ENCODE assay signal across 21 mouse cellular contexts in genomic region chr7:117092860-117093259, GRCm38 (mm10).
DNase-seq lines count a peak whose midpoint lies in the region; ATAC-seq and TF ChIP-seq lines count a peak whose summit lies in the region.
"Had no signal": no experiment of that assay in that cellular context is flagged by ENCODE, and none has a peak within 500 bp of the region (broad histone marks: within the 10 kb centered on the region; RNA-seq: fewer than 3 reads in every experiment).

No protein-coding gene starts in this region.

- H3K9me3 ChIP-seq in heart, embryonic 10.5 days, result no peaks in the 10 kb centered on the region
- no peaks in the 10 kb centered on the region for H3K9me3 ChIP-seq in lung, embryonic 16.5 days (ENCODE audit: control insufficient read depth, low read length)
- H3K9me3 ChIP-seq: embryonic facial prominence, embryonic 10.5 days; embryonic facial prominence, embryonic 12.5 days; forebrain, embryonic 13.5 days; forebrain, embryonic 15.5 days had no signal

- 70% methylated on average over 4 of the region's 4 CpGs for WGBS in heart, embryonic 10.5 days
- WGBS in lung, embryonic 16.5 days, result 55% methylated on average over 4 of the region's 4 CpGs
- 41% methylated on average over 4 of the region's 4 CpGs for WGBS in lung, adult 2 months

- peak; percentile 79 for ATAC-seq in lung, embryonic 16.5 days (ENCODE audit: low read depth)
- ATAC-seq: forebrain, embryonic 13.5 days; forebrain, embryonic 15.5 days had no signal

- H3K27me3 ChIP-seq in heart, embryonic 10.5 days (ENCODE audit: insufficient read depth, poor library complexity, severe bottlenecking), result no peaks in the 10 kb centered on the region
- H3K27me3 ChIP-seq in lung, embryonic 16.5 days (ENCODE audit: control insufficient read depth, insufficient read depth, low read depth, low read length), result no peaks in the 10 kb centered on the region
- H3K27me3 ChIP-seq: embryonic facial prominence, embryonic 12.5 days; forebrain, embryonic 13.5 days; forebrain, embryonic 15.5 days had no signal

- H3K36me3 ChIP-seq in heart, embryonic 10.5 days, result no peaks in the 10 kb centered on the region
- H3K36me3 ChIP-seq in lung, embryonic 16.5 days (ENCODE audit: control insufficient read depth, insufficient read depth, low read length), result no peaks in the 10 kb centered on the region
- H3K36me3 ChIP-seq: embryonic facial prominence, embryonic 10.5 days; embryonic facial prominence, embryonic 12.5 days; forebrain, embryonic 15.5 days had no signal

- no peak overlapping the region for H3K9ac ChIP-seq in lung, embryonic 16.5 days (ENCODE audit: low read length)
- H3K9ac ChIP-seq: embryonic facial prominence, embryonic 12.5 days; forebrain, embryonic 13.5 days; forebrain, embryonic 15.5 days had no signal

- no peak overlapping the region for H3K4me3 ChIP-seq in heart, embryonic 10.5 days
- H3K4me3 ChIP-seq in lung, embryonic 16.5 days (ENCODE audit: low read length), result no peak overlapping the region
- no peak overlapping the region for H3K4me3 ChIP-seq in lung, adult 2 months (replicated peaks; ENCODE audit: extremely low read depth, low read depth, low read length)
- H3K4me3 ChIP-seq: embryonic facial prominence, embryonic 10.5 days; embryonic facial prominence, embryonic 12.5 days; forebrain, embryonic 13.5 days; forebrain, embryonic 15.5 days had no signal

- no peak overlapping the region for H3K4me2 ChIP-seq in lung, embryonic 16.5 days (ENCODE audit: low read depth, low read length)
- H3K4me2 ChIP-seq: embryonic facial prominence, embryonic 12.5 days; forebrain, embryonic 13.5 days; forebrain, embryonic 15.5 days had no signal

- H3K4me1 ChIP-seq in heart, embryonic 10.5 days, result no peaks in the 10 kb centered on the region
- no peaks in the 10 kb centered on the region for H3K4me1 ChIP-seq in lung, embryonic 16.5 days (replicated peaks; ENCODE audit: control insufficient read depth, insufficient read depth, low read length)
- H3K4me1 ChIP-seq in lung, adult 2 months (ENCODE audit: control insufficient read depth, insufficient read depth, low read length), result peaks cover 3% of the 10 kb centered on the region
- H3K4me1 ChIP-seq: embryonic facial prominence, embryonic 10.5 days; embryonic facial prominence, embryonic 12.5 days; forebrain, embryonic 13.5 days; forebrain, embryonic 15.5 days had no signal

- TF ChIP-seq POLR2A in lung, adult 2 months (IDR thresholded peaks at IDR 0.05; ENCODE audit: borderline replicate concordance, extremely low read depth, low read depth, low read length), result no peak

- TF ChIP-seq CTCF in lung, adult 2 months (IDR thresholded peaks at IDR 0.05; ENCODE audit: insufficient read depth, low read length), result no peak

- DNase-seq in heart, embryonic 10.5 days (ENCODE audit: low spot score), result peak; percentile 52
- no peak for DNase-seq in heart, adult 9 months (ENCODE audit: low spot score in 2 of 2)
- no peak for DNase-seq in lung, adult 18-20 months
- DNase-seq in lung, postnatal 10 days, result peak; percentile 33
- no peak for DNase-seq in lung, adult 2 months
- peak; percentile 34 to 69 for DNase-seq in lung, postnatal 4 days
- no peak for DNase-seq in embryo, embryonic 10 days (ENCODE audit: low spot score)
- DNase-seq: adrenal gland, adult 2 months; adrenal gland, postnatal 10 days; adrenal gland, postnatal 25 days; cerebellum, adult 11 months; cerebellum, adult 18-20 months; cerebellum, adult 8-10 months; cerebellum, adult 9-11 months; cerebellum, postnatal 14 days; cerebellum, postnatal 36 days had no signal

- no peak overlapping the region for H3K27ac ChIP-seq in heart, embryonic 10.5 days
- no peak overlapping the region for H3K27ac ChIP-seq in lung, embryonic 16.5 days (ENCODE audit: low read length)
- H3K27ac ChIP-seq: embryonic facial prominence, embryonic 10.5 days; embryonic facial prominence, embryonic 12.5 days; forebrain, embryonic 13.5 days; forebrain, embryonic 15.5 days had no signal

Comparison
In these comparisons a context has a peak if more than half of its experiments do, and no peak if none do; other contexts are left out.
1. DNase-seq: peak in heart, embryonic 10.5 days (single experiment), lung, postnatal 10 days (single experiment) and lung, postnatal 4 days (2 of 2); none in heart, adult 9 months (0 of 2), lung, adult 18-20 months (0 of 2), lung, adult 2 months (single experiment) and embryo, embryonic 10 days (single experiment).